Mouse (Mus musculus) liver, embryonic 13.5 days (tissue): ENCODE results near the gene Ube2k. TPM values are rescaled to one million over a fixed set of nuclear protein-coding genes. Genes with fewer than 3 reads are reported as not detected.

Experiments used
- ATAC-seq: fragments of 200-750 bp; cut with Nextera tagmentation; 2 replicates; pipeline ENCODE4 v1.8.0; 2017; ENCODE audit warnings: low read depth, mild to moderate bottlenecking, moderate number of reproducible peaks, moderate library complexity
- DNase-seq: peaks from one replicate; pipeline ENCODE4 v3.0.0; 2022
- H3K27ac ChIP-seq: fragments of 300-500 bp; sonication (generic); 2 replicates; pipeline ENCODE4 v1.5.1; 2015; ENCODE audit warnings: moderate library complexity, mild to moderate bottlenecking, inconsistent platforms
- H3K27me3 ChIP-seq: fragments of 300-500 bp; sonication (generic); 2 replicates; pipeline ENCODE4 v1.6.1; 2015; ENCODE audit warnings: mild to moderate bottlenecking, inconsistent platforms
- H3K36me3 ChIP-seq: fragments of 300-500 bp; sonication (generic); 2 replicates; pipeline ENCODE4 v1.6.1; 2015; ENCODE audit warnings: mild to moderate bottlenecking, inconsistent platforms
- H3K4me1 ChIP-seq: fragments of 300-500 bp; sonication (generic); replicated peaks from 2 replicates; pipeline ENCODE4 v1.6.1; 2015; ENCODE audit warnings: inconsistent platforms
- H3K4me2 ChIP-seq: fragments of 300-500 bp; sonication (generic); 2 replicates; pipeline ENCODE4 v1.6.1; 2015; ENCODE audit warnings: inconsistent platforms, mild to moderate bottlenecking, moderate library complexity
- H3K4me3 ChIP-seq: fragments of 300-500 bp; sonication (generic); replicated peaks from 2 replicates; pipeline ENCODE4 v1.5.1; 2015; ENCODE audit warnings: mild to moderate bottlenecking, inconsistent platforms
- H3K9ac ChIP-seq: fragments of 300-500 bp; sonication (generic); 2 replicates; pipeline ENCODE4 v1.6.1; 2015; ENCODE audit warnings: mild to moderate bottlenecking, inconsistent platforms
- H3K9me3 ChIP-seq: fragments of 300-500 bp; sonication (generic); replicated peaks from 2 replicates; pipeline ENCODE4 v1.6.1; 2016; ENCODE audit warnings: inconsistent platforms
- WGBS: fragments of 180-500 bp; shearing (Covaris S2); methylation state at CpG from one replicate; pipeline ENCODE4 v1.1.7; 2015; ENCODE audit not compliant: insufficient replicate concordance; 5-methylcytosine and 5-hydroxymethylcytosine counted together
- polyA plus RNA-seq: library from polyadenylated mRNA; unstranded; fragments of >200 nt; fragmentation: Nextera tagmentation; extraction: Ambion mirVana; gene quantifications from 2 replicates; pipeline ENCODE4 v1.2.1, GENCODE M21; 2015

Ube2k gene
- polyA plus RNA-seq, 1 experiment from 2014 or later, result 116 TPM

DNA sequence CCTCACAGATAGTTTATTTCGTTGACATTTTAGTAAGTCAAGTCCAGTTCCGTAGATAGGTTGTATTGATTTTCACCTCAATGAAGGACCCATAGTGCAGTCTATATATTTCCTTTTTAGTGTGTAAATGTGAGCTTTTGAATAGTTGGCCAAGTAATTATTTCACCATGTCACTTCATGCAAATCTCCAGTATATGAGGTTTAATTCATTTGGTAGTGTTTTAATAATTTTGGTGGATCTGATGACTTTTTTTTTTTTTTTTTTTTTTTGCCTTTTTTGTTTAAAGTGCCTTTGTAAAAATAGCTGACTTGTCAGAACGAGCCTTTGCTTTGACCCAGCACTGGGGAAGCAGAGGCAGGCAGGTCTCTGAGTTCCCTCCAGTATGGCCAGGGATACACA lies 2.8 kb downstream of the Ube2k start:
- Histone ChIP-seq H3K4me2 (peak overlapping the region; percentile 39), H3K4me3 (no peak overlapping the region), H3K9ac (0 out of 2 replicates have a peak overlapping the region, but pooled peaks have one; percentile 49), H3K36me3 (peaks cover 15% of the 10 kb centered on the region; the same call in 1 of the 2 replicates), H3K9me3 (no peaks in the 10 kb centered on the region), H3K4me1 (peaks cover 54% of the 10 kb centered on the region), H3K27ac (no peak overlapping the region), H3K27me3 (no peaks in the 10 kb centered on the region)
- no peak for ATAC-seq
- WGBS, result 80% methylated on average over 3 of the region's 3 CpGs
- DNase-seq, result no peak

- H3K4me2 ChIP-seq, result no peak overlapping the region
- no peak overlapping the region for H3K4me3 ChIP-seq
- H3K9ac ChIP-seq, result no peak overlapping the region
- H3K4me1 ChIP-seq, result peaks cover 56% of the 10 kb centered on the region
- peaks cover 23% of the 10 kb centered on the region for H3K36me3 ChIP-seq
- WGBS, result 83% methylated on average over 3 of the region's 3 CpGs
- H3K9me3 ChIP-seq, result no peaks in the 10 kb centered on the region
- ATAC-seq (no peak), DNase-seq (no peak)
- no peaks in the 10 kb centered on the region for H3K27me3 ChIP-seq
- no peak overlapping the region for H3K27ac ChIP-seq
Measured at GRCm38 (mm10) chr5:65541889-65542288, 4.9 kb downstream of the Ube2k start.

GRCm38 (mm10) chr5:65543491-65543890 lies 6.5 kb downstream of the Ube2k start:
- Histone ChIP-seq H3K4me1 (peaks cover 61% of the 10 kb centered on the region), H3K36me3 (peaks cover 24% of the 10 kb centered on the region), H3K9me3 (no peaks in the 10 kb centered on the region), H3K4me2 (no peak overlapping the region), H3K27ac (no peak overlapping the region), H3K4me3 (no peak overlapping the region), H3K9ac (no peak overlapping the region), H3K27me3 (no peaks in the 10 kb centered on the region)
- DNase-seq (no peak), ATAC-seq (no peak)
- WGBS, result 74% methylated on average over 1 of the region's 1 CpGs

DNA sequence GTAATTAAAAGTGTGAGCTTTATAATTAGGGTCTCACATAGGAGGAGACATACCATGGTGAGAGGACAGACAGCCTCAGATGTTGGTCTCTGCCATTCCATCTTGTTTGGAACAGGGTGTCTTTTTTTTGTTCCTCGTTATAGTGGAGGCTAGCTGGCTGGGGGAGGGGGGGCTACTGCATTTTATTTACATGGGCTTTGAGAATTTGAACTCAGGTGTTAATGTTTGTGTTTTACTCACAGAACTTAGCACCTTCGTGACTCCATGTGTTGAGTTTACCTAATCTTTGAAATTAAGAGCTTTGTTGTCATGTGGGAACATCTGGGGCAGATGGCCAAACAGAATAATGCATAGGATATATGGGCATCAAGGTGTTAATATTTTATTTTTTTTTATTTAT lies 7.6 kb downstream of the Ube2k start:
- H3K27me3 ChIP-seq, result no peaks in the 10 kb centered on the region
- peaks cover 61% of the 10 kb centered on the region for H3K4me1 ChIP-seq
- no peak overlapping the region for H3K9ac ChIP-seq
- WGBS, result 85% methylated on average over 2 of the region's 2 CpGs
- DNase-seq (no peak), ATAC-seq (no peak)
- H3K9me3 ChIP-seq, result no peaks in the 10 kb centered on the region
- H3K4me3 ChIP-seq, result no peak overlapping the region
- H3K4me2 ChIP-seq, result no peak overlapping the region
- H3K27ac ChIP-seq, result no peak overlapping the region
- H3K36me3 ChIP-seq, result peaks cover 30% of the 10 kb centered on the region

DNA sequence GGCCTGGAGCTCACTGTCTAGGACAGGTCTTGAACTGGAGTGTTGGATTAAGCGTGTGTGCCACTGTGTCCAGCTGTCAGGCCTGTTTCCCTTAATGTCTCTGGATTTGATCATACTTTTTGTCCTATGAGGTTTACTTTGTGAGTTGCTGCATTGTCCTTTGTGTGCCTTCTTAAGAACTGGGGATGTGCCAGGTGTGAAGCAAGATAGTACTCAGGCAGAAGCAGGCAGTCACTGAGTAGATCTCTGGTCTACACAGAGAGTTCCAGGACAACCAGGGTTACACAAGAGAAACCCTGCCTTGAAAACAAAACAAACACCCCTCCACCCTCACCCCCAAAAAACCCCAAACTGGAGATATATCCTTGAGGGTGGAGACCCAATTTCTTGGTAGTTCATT lies 12.6 kb downstream of the Ube2k start:
- Histone ChIP-seq H3K9ac (no peak overlapping the region), H3K27me3 (no peaks in the 10 kb centered on the region), H3K4me1 (peaks cover 31% of the 10 kb centered on the region), H3K4me3 (no peak overlapping the region), H3K27ac (no peak overlapping the region), H3K4me2 (no peak overlapping the region), H3K36me3 (peaks cover 36% of the 10 kb centered on the region), H3K9me3 (no peaks in the 10 kb centered on the region)
- WGBS, result 83% methylated on average over 1 of the region's 1 CpGs
- no peak for ATAC-seq
- DNase-seq, result no peak

GRCm38 (mm10) chr5:65557109-65557508 lies 20.1 kb downstream of the Ube2k start:
- no peaks in the 10 kb centered on the region for H3K9me3 ChIP-seq
- H3K27ac ChIP-seq, result no peak overlapping the region
- no peak overlapping the region for H3K4me3 ChIP-seq
- no peaks in the 10 kb centered on the region for H3K27me3 ChIP-seq
- H3K4me1 ChIP-seq, result peaks cover 31% of the 10 kb centered on the region
- no peak for ATAC-seq
- H3K9ac ChIP-seq, result no peak overlapping the region
- no peak overlapping the region for H3K4me2 ChIP-seq
- H3K36me3 ChIP-seq, result peaks cover 25% of the 10 kb centered on the region
- DNase-seq, result no peak

- Histone ChIP-seq H3K36me3 (peaks cover 11% of the 10 kb centered on the region), H3K4me2 (no peak overlapping the region), H3K27ac (no peak overlapping the region), H3K4me1 (peaks cover 27% of the 10 kb centered on the region), H3K27me3 (no peaks in the 10 kb centered on the region), H3K9ac (no peak overlapping the region), H3K9me3 (no peaks in the 10 kb centered on the region), H3K4me3 (no peak overlapping the region)
- no peak for DNase-seq
- 56% methylated on average over 18 of the region's 20 CpGs for WGBS
- peak; percentile 36 for ATAC-seq
Measured at GRCm38 (mm10) chr5:65561125-65561893, 24.3 kb downstream of the Ube2k start.

DNA sequence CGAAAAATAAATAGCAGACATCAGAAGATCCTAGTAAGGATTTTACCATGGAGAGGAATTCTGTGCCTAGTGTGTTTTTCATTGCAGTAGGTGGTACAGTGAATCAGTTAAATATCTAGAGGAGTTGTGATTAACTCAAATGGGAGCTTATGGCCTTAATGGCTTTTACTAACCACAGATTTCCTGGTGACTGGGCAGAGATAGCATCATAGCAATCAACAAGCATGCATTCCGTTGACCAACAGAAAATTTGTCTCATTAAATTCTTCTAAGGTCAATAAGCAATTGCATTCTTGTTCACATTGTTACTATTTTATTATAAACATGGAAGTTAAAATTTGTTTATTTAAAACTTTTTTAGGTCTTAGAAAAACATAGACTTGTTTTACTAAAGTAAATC lies 28.5 kb downstream of the Ube2k start:
- Histone ChIP-seq H3K4me1 (peaks cover 22% of the 10 kb centered on the region), H3K4me3 (no peak overlapping the region), H3K27ac (no peak overlapping the region), H3K27me3 (no peaks in the 10 kb centered on the region), H3K36me3 (peaks cover 28% of the 10 kb centered on the region), H3K9me3 (no peaks in the 10 kb centered on the region), H3K4me2 (no peak overlapping the region), H3K9ac (no peak overlapping the region)
- ATAC-seq, result no peak
- no peak for DNase-seq
- WGBS, result 62% methylated on average over 2 of the region's 2 CpGs

GRCm38 (mm10) chr5:65574876-65575275 lies 37.8 kb downstream of the Ube2k start:
- DNase-seq (no peak), ATAC-seq (no peak)
- H3K9ac ChIP-seq, result no peak overlapping the region
- peaks cover 44% of the 10 kb centered on the region for H3K36me3 ChIP-seq
- no peak overlapping the region for H3K27ac ChIP-seq
- H3K4me1 ChIP-seq, result peaks cover 6% of the 10 kb centered on the region
- H3K27me3 ChIP-seq, result no peaks in the 10 kb centered on the region
- H3K9me3 ChIP-seq, result no peaks in the 10 kb centered on the region
- 78% methylated on average over 2 of the region's 2 CpGs for WGBS
- H3K4me3 ChIP-seq, result no peak overlapping the region
- H3K4me2 ChIP-seq, result no peak overlapping the region

GRCm38 (mm10) chr5:65575896-65576295 lies 38.9 kb downstream of the Ube2k start:
- H3K36me3 ChIP-seq, result peaks cover 44% of the 10 kb centered on the region
- 78% methylated on average over 2 of the region's 2 CpGs for WGBS
- DNase-seq, result no peak

DNA sequence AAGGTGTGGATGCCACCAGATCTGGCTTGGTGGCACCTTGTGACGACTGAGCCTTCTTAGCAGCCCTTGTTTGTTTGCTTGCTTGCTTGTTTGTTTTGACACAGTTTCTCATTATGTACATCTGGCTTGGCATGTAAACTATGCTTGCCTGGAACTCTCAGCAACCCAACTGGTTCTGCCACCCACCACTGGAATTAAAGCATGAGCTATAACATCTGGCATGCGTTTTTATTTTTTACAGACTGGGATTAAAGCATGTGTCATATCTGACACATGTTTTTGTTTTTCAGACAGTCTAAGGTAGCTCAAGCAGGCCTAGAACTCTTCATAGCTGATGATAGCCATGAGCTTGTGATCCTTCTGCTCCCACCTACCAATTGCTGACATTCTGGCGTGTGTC lies 41.5 kb downstream of the Ube2k start:
- no peak overlapping the region for H3K4me3 ChIP-seq
- H3K9ac ChIP-seq, result no peak overlapping the region
- WGBS, result 86% methylated on average over 3 of the region's 3 CpGs
- H3K27me3 ChIP-seq, result no peaks in the 10 kb centered on the region
- no peak for ATAC-seq
- no peaks in the 10 kb centered on the region for H3K9me3 ChIP-seq
- H3K4me2 ChIP-seq, result no peak overlapping the region
- H3K4me1 ChIP-seq, result peaks cover 6% of the 10 kb centered on the region
- peaks cover 48% of the 10 kb centered on the region for H3K36me3 ChIP-seq
- DNase-seq, result no peak
- H3K27ac ChIP-seq, result no peak overlapping the region

More at GRCm38 (mm10) chr5:65575896-65576295, 38.9 kb downstream of the Ube2k start:
- Histone ChIP-seq H3K9ac (no peak overlapping the region), H3K4me3 (no peak overlapping the region), H3K9me3 (no peaks in the 10 kb centered on the region), H3K4me2 (no peak overlapping the region), H3K27ac (no peak overlapping the region), H3K27me3 (no peaks in the 10 kb centered on the region), H3K4me1 (peaks cover 6% of the 10 kb centered on the region)
- no peak for ATAC-seq

DNA sequence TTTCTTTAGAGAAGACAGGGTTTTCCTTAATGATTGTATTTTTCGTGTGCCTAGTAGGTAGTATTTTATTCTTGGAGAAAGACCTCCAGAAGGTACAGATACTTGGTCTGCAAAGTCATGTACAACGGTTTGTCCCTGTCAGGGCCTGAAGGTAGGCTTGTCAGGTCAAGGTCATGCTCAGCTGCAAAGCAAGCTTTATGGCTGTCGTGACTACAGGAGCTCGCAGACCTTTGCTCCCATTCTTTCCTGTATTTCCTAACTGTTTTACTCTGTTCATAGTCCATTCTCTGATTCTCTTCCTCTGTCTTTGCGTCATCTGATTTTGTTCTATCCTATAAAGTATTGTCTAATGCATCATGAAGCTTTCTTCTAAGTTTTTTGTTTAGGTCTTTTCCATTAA lies 49.3 kb downstream of the Ube2k start:
- no peaks in the 10 kb centered on the region for H3K4me1 ChIP-seq
- no peaks in the 10 kb centered on the region for H3K9me3 ChIP-seq
- DNase-seq (no peak), ATAC-seq (peak; percentile 47; the same call in 1 of the 2 replicates)
- no peaks in the 10 kb centered on the region for H3K27me3 ChIP-seq
- H3K36me3 ChIP-seq, result peaks cover 48% of the 10 kb centered on the region
- no peak overlapping the region for H3K4me3 ChIP-seq
- 78% methylated on average over 5 of the region's 5 CpGs for WGBS
- H3K4me2 ChIP-seq, result no peak overlapping the region
- no peak overlapping the region for H3K27ac ChIP-seq
- no peak overlapping the region for H3K9ac ChIP-seq
